Mouse (Mus musculus) limb, embryonic 14.5 days (tissue): Measurements from ENCODE around the gene Zdhhc24. TPM values are rescaled to one million over a fixed set of nuclear protein-coding genes. Genes with fewer than 3 reads are reported as not detected.

ENCODE experiments used
- ATAC-seq: fragments of 200-750 bp; cut with Nextera tagmentation; 2 replicates; pipeline ENCODE4 v1.8.0; 2017; ENCODE audit warnings: low read depth, moderate number of reproducible peaks, moderate TSS enrichment; ENCODE audit not compliant: low FRiP score
- DNase-seq: peaks from one replicate; pipeline ENCODE4 v3.0.0-alpha.2; 2015; ENCODE audit warnings: low spot score
- H3K27ac ChIP-seq: fragments of 300-500 bp; sonication (generic); replicated peaks from 2 replicates; pipeline ENCODE4 v1.5.1; 2014; ENCODE audit warnings: low read depth, mild to moderate bottlenecking, low read length, moderate library complexity, mixed read lengths
- H3K27me3 ChIP-seq: fragments of 300-500 bp; sonication (generic); 2 replicates; pipeline ENCODE4 v1.6.1; 2014; ENCODE audit warnings: low read length, mixed read lengths; ENCODE audit not compliant: control insufficient read depth, insufficient read depth
- H3K36me3 ChIP-seq: fragments of 300-500 bp; sonication (generic); 2 replicates; pipeline ENCODE4 v1.6.1; 2014; ENCODE audit warnings: mild to moderate bottlenecking, low read length, moderate library complexity, mixed read lengths; ENCODE audit not compliant: control insufficient read depth, insufficient read depth
- H3K4me1 ChIP-seq: fragments of 300-500 bp; sonication (generic); 2 replicates; pipeline ENCODE4 v1.6.1; 2014; ENCODE audit warnings: antibody characterized with exemption, low read length, mixed read lengths; ENCODE audit not compliant: control insufficient read depth, insufficient read depth
- H3K4me2 ChIP-seq: fragments of 300-500 bp; sonication (generic); replicated peaks from 2 replicates; pipeline ENCODE4 v1.6.1; 2014; ENCODE audit warnings: low read depth, mild to moderate bottlenecking, low read length, moderate library complexity; ENCODE audit not compliant: severe bottlenecking
- H3K4me3 ChIP-seq: fragments of 300-500 bp; sonication (generic); replicated peaks from 2 replicates; pipeline ENCODE4 v1.5.1; 2014; ENCODE audit warnings: low read length
- H3K9ac ChIP-seq: fragments of 300-500 bp; sonication (generic); 2 replicates; pipeline ENCODE4 v1.6.1; 2014; ENCODE audit warnings: mild to moderate bottlenecking, low read depth, low read length, moderate library complexity; ENCODE audit not compliant: severe bottlenecking
- H3K9me3 ChIP-seq: fragments of 300-500 bp; sonication (generic); 2 replicates; pipeline ENCODE4 v1.6.1; 2016; ENCODE audit warnings: low read length; ENCODE audit not compliant: control insufficient read depth
- POLR2A ChIP-seq: fragments of 200-500 bp; IDR thresholded peaks from 2 replicates; pipeline ENCODE4 v1.8.0; 2012; ENCODE audit warnings: inconsistent platforms, mild to moderate bottlenecking, moderate library complexity, borderline replicate concordance; ENCODE audit not compliant: insufficient read depth, insufficient read length; ENCODE audit errors: extremely low read depth
- WGBS: fragments of 180-500 bp; shearing (Covaris S2); extraction: QIAGEN DNeasy Blood & Tissue Kit; methylation state at CpG from one replicate; pipeline ENCODE4 v1.1.7; 2014; 5-methylcytosine and 5-hydroxymethylcytosine counted together
- polyA plus RNA-seq, 2 experiments: library from polyadenylated mRNA; depleted of rRNA in 1 of 2; stranded (reverse) in 1 of 2; unstranded in 1 of 2; fragments of >200 nt; fragmentation: Nextera tagmentation in 1 of 2; extraction: Ambion mirVana in 1 of 2; gene quantifications; 2 replicates each; pipeline versions ENCODE4 v1.2.1 to v1.2.3; 2012 to 2014

Gene Zdhhc24
- polyA plus RNA-seq, 2 experiments, result 7.7 to 22.7 TPM

DNA sequence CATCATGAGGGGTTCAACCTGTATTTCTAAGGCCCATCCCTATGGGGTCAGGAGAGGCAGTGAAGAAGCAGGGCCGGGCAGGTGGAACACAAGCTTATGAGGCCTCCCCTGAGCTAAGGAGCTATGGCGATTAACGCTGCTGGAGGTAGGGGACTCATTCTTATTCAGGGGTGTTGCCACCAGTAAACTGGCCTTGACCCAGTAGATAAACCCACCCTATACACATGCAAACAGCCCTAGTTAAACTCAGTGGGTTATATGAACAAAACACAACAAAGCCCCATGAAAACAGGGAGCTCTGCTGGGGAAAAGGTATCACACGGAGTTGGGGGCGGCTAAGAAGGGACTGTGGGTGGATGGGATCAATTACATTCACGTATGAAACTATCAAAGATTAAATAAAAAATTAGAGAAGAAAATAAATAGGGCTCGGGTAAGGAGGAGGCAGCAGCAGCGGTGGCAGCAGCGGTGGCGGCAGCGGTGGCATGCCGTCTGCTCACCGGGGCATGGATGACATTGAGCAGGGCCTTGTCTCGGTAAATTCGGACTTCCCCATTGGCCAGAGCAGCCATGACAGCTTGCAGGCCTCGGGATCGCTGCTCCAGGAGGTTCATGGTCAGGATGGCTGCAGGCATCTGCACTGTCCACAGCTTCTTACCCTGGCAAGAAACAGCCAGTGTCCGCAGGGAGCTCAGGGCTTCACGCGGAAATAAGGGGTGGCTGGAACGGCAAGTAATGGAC, 18.5 kb downstream of the Zdhhc24 start:
- Histone ChIP-seq H3K9me3 (no peaks in the 10 kb centered on the region), H3K9ac (no peak overlapping the region), H3K36me3 (peaks cover 19% of the 10 kb centered on the region), H3K27ac (no peak overlapping the region), H3K4me2 (no peak overlapping the region), H3K27me3 (no peaks in the 10 kb centered on the region), H3K4me3 (no peak overlapping the region), H3K4me1 (no peaks in the 10 kb centered on the region)
- WGBS, result 48% methylated on average over 21 of the region's 21 CpGs
- TF ChIP-seq POLR2A, result no peak
- ATAC-seq (no peak), DNase-seq (no peak)

DNA sequence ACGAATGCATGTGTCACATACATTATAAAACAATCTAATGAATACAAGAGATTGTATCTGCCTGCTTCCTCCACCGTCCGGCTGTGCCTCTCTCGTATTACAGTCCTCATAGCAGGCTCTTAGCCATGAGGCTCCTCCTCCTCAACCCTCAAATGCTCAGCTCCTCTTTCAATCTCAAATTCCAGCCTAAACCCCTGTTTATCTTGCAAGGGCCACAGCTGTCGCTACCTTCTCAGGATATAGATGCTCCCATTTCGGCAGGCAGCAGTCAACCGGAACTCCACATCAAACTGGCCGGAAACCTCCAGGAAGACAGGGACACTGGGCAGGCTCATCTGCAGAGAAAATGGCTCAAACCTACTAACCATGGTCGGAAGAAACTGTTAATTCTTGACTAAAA, 20.5 kb downstream of the Zdhhc24 start:
- TF ChIP-seq POLR2A, result no peak
- WGBS, result 73% methylated on average over 9 of the region's 9 CpGs
- no peak for DNase-seq

DNA sequence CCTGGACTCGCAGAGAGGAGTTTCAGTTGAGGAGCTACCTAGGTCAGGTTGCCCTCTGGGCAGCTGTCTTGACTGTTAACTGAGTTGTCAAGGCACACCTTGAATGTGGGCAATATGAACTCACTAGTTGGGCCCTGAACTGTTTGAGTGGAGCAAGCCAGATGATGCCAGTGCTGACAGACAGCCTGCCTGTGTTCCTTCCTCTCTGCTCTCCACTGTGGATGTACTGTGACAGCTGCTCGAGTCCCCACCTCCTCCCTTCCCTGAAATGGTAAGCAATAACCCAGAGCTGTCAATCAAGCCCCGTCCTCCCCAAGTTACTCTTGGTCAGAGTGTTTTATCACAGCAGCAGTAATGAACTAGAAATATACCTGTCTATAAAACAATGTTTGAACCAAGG, 21.4 kb downstream of the Zdhhc24 start:
- H3K9ac ChIP-seq, result no peak overlapping the region
- no peak overlapping the region for H3K4me3 ChIP-seq
- H3K27ac ChIP-seq, result no peak overlapping the region
- no peak for DNase-seq
- no peak overlapping the region for H3K4me2 ChIP-seq
- no peak for TF ChIP-seq POLR2A
- ATAC-seq, result peak; percentile 50; the same call in 1 of the 2 replicates
- no peaks in the 10 kb centered on the region for H3K9me3 ChIP-seq
- H3K4me1 ChIP-seq, result no peaks in the 10 kb centered on the region
- H3K27me3 ChIP-seq, result no peaks in the 10 kb centered on the region
- 81% methylated on average over 3 of the region's 3 CpGs for WGBS
- H3K36me3 ChIP-seq, result peaks cover 14% of the 10 kb centered on the region

More for the DNA sequence above, 20.5 kb downstream of the Zdhhc24 start:
- peak; percentile 50; the same call in 1 of the 2 replicates for ATAC-seq
- Histone ChIP-seq H3K4me3 (no peak overlapping the region), H3K9me3 (no peaks in the 10 kb centered on the region), H3K4me1 (no peaks in the 10 kb centered on the region), H3K4me2 (no peak overlapping the region), H3K36me3 (peaks cover 14% of the 10 kb centered on the region), H3K9ac (no peak overlapping the region), H3K27ac (no peak overlapping the region), H3K27me3 (no peaks in the 10 kb centered on the region)

DNA sequence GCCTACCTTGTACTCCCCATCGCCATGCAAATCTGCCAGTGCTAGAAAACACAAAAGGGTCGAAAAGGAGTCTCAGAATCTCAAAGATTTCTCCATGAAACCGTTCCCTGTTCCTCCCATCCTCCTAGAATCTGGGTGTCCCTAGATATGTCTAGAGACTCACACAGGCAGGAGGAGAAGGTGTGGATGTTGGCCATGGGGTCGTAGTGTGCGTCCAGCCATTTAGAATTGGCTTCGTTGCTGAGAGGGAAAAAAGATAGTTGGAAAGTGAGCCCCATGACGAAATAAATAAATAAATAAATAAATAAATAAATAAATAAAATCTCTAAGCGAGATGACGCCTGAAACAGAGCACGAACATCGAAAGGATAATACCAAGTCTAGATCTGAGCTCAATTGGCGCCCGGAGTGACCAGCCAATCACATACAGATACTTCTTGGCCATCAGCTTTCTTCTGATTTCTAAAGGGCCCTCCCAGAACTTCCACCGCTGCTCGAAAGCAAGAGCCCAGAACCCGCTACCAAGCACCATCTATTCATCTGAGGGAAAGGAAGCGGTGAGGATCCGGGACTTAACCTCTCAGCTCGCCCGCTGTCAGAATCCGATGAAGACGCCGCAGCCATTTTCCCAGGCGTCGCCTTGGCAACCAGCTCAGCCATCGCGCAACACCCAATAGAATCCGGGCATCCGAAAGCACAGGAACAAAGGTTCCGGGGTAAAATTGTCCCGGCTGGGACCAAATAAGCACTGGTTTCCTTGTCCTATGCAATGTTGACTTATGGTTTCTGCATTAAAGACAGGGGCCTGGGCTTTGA, 27.7 kb downstream of the Zdhhc24 start, which contains the start of gene Bbs1:
Bbs1 (minus strand) TSS at position 650 of the 816 bp plus-strand sequence.
- no peaks in the 10 kb centered on the region for H3K9me3 ChIP-seq
- H3K27me3 ChIP-seq, result no peaks in the 10 kb centered on the region
- no peak within 1 kb of the TSS for H3K27ac ChIP-seq
- peaks cover 4% of the 10 kb centered on the region; the same call in 1 of the 2 replicates for H3K4me1 ChIP-seq
- ATAC-seq, result peak; percentile 78; the same call in 1 of the 2 replicates
- peak within 1 kb of the TSS; percentile 60 for H3K4me2 ChIP-seq
- peaks cover 38% of the 10 kb centered on the region for H3K36me3 ChIP-seq
- DNase-seq, result peak; percentile 82
- H3K9ac ChIP-seq, result peak within 1 kb of the TSS; percentile 54
- TF ChIP-seq POLR2A, result no peak
- H3K4me3 ChIP-seq, result peak within 1 kb of the TSS; percentile 63
- WGBS, result 9% methylated on average over 31 of the region's 31 CpGs

DNA sequence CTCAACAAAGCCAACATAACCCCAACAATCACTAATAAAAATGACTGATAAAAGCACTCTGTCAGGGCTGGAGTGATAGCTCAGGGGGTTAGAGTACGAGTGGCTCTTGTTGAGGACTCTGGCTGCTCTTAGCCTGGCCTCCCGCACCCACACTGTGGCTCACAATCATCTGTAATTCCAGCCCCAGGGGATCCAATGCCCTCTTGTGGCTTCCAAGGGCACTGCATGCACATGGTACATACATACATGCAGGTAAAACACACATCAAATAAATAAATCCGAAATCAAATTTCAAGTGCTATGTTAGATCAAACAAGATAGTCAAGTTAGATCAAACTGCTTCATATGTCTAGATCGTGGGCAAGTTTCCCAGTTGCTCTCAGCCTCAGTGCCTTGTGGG, 29.6 kb downstream of the Zdhhc24 start:
- no peak overlapping the region for H3K4me2 ChIP-seq
- WGBS, result 72% methylated on average over 4 of the region's 4 CpGs
- no peaks in the 10 kb centered on the region for H3K27me3 ChIP-seq
- no peak overlapping the region for H3K4me3 ChIP-seq
- ATAC-seq (no peak), DNase-seq (no peak)
- no peak for TF ChIP-seq POLR2A
- no peak overlapping the region for H3K9ac ChIP-seq
- peaks cover 4% of the 10 kb centered on the region; the same call in 1 of the 2 replicates for H3K4me1 ChIP-seq
- no peaks in the 10 kb centered on the region for H3K9me3 ChIP-seq
- no peak overlapping the region for H3K27ac ChIP-seq
- H3K36me3 ChIP-seq, result peaks cover 53% of the 10 kb centered on the region
